Mouse (Mus musculus): ENCODE results near the gene Myo1c. TPM values are rescaled to one million over a fixed set of nuclear protein-coding genes. Genes with fewer than 3 reads are reported as not detected.

The Myo1c gene
- total RNA-seq (2021): 10 to 100 TPM; 27.6 to 27.9 TPM
- long read RNA-seq, full-length matches to known transcripts: 5 of 10 reads
- long read RNA-seq, partial matches to known transcripts: 4 of 10 reads
- long read RNA-seq, other reads (novel, unspliced or antisense): 1 of 10 reads

DNA sequence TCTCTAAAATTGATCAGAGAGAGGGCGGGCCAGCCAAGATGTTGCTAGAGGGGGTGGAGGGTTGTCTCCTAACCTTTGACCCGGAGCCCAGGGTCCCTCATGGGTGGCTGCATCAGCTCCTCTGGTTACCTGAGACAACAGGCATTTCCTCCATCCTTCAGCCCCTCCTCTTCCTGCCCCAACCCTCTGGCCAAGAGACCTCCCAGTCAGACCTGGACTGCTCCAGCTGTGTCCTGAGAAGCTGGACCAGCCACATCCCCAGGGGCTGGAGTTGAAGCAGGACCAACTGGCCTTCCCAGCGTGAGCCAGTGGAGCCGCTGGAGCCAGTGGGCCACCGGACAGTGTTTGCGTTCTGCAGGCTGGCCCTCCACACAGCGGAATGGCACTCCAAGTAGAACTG, at the start of gene Myo1c:
Myo1c (plus strand) TSS at position 194 of the 400 bp plus-strand sequence.
- no peak for DNase-seq (ENCODE audit: low spot score in 2 of 2)

DNA sequence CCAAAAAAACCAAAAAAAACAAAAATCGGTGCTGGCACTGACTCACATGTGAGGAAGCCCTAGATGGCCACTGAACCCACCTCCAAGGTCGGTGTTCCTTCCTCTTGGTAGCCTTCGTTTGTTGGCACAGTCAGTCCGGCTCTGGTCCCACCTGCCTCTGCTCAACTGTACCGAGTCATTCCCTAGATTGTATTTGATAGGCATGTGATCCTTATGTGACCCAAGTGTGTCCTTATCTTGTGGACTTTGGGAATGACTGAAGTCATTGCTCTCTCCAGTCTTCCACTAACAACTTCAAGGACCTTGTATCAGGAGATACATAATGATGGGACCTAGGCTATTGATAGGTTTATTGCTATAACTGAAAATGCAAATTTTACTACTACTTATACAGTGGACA, 45.5 kb upstream of the Myo1c start:
- DNase-seq (ENCODE audit: low spot score in 2 of 2): no peak

DNA sequence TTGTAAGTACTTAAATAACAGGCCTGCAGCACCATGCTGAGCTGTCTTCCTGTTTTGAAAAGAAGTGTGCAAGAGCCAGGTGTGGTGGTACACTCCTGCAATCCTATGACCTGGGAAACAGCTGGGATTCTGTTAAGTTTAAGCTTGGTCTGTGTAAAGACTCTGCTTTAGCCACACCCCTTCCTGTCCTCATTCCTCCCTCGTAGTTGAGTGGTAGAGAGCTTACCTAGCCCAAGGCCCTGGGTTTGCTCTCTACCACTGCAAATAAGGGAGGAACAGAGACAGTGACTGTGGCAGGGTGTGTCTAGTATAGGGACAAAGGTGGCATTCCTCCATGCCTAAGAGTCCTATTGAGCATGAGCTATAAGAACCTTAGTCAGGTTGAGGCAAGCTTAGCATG, 45.0 kb upstream of the Myo1c start:
- DNase-seq (ENCODE audit: low spot score in 2 of 2): no peak

DNA sequence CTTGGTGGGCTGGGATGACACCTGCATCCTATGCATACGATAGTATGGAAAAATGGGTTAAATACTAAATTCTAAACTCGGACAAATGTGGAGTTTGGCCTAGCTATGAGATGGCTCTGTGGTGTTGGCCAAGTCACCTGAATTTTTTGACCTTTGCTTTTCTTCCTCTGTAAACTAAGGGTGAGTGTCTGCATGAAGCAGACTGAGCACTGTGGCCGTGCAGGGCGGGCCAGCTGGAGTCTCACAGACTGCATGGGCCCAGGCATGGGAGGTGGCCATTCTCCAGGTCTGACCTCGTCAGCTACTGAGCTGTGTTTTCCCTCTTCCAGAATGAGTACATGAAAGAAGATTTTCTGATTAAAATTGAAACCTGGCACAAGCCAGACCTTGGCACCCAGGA, 41.5 kb upstream of the Myo1c start:
- DNase-seq (ENCODE audit: low spot score in 2 of 2): no peak

DNA sequence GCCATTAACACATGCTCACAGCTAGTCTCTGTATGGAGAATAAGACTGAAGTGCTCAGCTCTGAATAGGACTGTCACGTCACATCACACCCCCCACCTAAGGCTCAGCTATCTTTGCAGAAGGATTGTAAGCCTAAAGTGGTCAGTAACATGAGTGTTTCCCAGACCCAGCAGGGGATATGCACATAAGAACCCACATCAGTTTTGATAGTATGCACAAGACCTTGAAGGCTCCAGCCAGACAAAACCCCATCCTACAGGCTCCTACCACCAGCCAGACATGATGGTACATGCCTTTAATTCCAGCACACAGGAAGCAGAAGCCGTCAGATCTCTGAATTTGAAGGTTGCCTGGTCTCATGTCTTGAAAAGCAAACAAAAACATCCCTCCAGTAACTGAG, 40.3 kb upstream of the Myo1c start:
- DNase-seq (ENCODE audit: low spot score in 2 of 2): no peak

DNA sequence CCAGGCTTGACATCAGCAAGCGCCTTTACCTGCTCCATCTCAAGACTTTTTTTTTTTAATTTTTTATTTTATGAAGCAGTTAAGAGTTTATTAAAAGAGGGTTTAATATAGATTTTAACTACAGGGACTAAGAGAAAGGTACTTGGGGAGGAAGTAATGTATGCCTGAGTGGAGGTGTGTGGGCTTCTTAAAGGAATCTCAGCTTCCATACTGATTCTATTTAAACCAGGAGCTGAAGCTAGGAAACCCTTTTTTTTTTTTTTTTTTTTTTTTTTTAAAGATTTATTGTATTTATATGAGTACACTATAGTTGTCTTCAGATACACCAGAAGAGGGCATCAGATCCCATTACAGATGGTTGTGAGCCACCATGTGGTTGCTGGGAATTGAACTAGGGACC, 35.5 kb upstream of the Myo1c start:
- DNase-seq (ENCODE audit: low spot score in 2 of 2): no peak

DNA sequence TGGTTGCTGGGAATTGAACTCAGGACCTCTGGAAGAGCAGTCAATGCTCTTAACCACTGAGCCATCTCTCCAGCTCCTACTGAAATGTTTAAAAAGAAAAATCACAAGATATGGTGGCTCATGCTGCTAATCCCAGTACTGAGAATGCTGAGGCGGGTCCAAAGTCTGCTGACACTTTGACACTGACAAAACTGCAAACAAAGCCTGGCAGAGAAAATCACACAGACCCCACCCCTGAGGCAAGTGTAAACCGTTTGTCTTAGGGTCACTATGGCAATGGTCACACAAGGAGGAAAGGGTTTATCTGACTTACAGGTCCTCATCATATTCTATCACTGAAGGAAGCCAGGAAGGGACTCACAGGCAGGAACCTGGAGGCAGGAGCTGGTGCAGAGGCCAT, 34.7 kb upstream of the Myo1c start:
- no peak for DNase-seq (ENCODE audit: low spot score in 2 of 2)

DNA sequence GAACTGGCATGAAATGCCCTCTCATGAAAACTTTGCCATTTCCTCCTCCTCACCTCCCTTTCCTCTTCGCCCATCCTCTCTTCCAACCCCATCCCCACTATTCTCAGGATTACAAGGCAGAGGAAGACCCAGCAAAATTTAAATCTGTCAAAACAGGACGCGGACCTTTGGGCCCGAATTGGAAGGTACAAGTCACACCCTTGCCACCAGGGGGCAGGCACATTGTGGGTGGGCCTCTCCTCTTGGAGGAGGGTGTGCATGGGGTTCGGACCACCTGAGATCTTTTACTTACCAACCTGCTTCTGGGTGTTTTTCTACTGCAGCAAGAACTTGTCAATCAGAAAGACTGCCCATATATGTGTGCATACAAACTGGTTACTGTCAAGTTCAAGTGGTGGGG, 31.2 kb upstream of the Myo1c start:
- DNase-seq (ENCODE audit: low spot score in 2 of 2): no peak

DNA sequence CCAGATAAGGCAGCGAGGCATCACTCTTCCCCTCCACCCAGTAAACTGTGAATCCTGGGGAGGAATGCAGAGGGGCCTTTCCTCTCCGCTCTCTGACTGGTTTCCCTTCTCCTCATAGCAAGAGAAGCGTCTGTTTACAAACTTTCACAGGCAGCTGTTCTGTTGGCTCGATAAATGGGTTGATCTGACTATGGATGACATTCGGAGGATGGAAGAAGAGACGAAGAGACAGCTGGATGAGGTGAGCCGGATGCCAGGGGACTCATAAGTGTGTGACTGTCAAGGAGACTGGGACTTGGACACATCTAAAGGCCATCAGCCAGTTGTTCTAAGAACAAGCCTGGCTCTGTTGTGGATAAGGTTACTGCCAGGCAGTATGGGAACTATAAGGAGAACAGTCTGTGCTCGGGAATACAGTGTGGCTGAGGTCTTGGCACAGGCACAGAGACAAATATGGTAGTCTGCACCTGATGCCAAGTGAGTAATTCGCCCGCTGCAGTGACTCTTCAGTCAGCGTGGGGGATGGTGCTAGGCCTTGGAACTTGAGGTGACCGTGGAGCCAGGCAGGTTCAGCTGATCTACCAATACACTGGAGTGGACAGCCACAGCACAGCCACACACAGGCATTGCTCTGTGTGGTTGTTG, 30.0 kb upstream of the Myo1c start:
- peak in 1 of 2 experiments; percentile 26 for DNase-seq (ENCODE audit: low spot score in 2 of 2)

DNA sequence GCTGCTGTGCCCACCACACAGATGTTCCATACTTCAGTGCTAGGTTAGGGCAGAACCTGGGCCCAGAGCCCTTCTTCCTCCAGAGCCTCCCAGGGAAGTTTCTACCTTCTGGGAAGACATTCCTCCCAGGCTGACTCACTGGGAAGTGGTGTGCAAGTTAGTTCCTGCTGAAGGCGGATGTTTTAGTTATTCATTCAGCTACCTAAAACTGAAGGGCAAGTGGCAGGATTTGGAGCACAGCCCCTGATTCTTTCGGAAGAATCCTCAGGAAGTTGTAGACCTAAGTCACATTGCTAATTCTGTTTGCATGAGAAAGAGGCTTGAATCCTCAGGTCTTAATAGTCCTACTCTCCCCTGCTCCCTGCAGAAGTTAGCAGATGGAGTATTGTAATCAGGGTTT, 28.9 kb upstream of the Myo1c start:
- DNase-seq (ENCODE audit: low spot score in 2 of 2): no peak

DNA sequence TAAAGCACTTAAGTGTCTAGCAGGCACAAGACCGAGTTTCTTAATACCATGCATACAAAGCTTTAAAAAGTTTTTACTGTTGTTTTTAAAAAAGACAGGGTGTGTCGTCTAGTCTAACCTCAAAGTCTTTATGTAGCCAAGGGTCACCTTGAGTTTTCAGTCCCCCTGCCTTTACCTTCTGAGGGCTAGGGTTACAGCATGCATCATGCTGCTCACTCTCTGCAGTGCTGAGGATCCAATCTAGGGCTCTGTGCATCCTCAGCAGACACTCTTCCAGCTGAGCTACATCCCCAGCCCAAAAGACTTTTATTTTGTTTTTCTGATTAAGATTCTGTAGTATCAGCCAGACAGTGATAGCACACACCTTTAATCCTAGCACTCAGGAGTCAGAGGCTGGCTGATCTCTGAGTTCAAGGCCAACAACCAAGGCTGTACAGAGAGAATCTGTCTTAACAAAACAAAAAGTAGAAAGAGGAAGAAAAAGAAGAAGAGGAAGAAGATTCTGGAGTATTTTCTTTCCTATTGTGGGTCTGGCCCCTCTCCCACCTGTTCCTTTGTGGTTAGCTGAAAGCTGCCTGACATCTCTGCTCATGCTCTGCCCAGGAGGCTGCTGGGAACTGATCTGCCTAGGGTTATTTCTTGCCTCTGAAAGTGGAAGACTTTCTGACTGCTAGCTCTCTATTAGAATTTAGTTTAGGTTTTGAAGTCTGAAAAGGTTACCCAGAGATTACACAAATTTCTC, 27.5 kb upstream of the Myo1c start:
- no peak for DNase-seq (ENCODE audit: low spot score in 2 of 2)

DNA sequence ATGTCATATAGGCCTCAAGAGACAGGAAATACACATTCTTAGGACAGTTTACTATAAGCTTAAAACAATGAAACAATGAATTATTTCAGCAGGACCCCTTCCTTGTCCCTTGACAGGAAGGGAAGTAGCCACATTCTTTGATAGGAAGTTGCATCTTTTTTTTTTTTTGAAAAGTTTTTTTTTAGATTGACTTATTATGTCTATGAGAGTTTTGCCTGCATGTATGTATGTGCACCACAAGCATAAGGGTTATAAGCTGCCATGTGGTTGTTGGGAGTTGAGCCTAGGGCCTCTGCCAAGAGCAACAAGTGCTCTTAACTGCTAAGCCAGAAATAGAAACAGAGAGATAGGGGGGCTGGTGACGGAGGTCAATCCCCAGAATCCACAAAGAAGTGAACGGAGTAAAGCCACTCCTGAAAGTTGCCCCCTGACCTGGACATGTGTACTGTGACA, 26.2 kb upstream of the Myo1c start:
- no peak for DNase-seq (ENCODE audit: low spot score in 2 of 2)

DNA sequence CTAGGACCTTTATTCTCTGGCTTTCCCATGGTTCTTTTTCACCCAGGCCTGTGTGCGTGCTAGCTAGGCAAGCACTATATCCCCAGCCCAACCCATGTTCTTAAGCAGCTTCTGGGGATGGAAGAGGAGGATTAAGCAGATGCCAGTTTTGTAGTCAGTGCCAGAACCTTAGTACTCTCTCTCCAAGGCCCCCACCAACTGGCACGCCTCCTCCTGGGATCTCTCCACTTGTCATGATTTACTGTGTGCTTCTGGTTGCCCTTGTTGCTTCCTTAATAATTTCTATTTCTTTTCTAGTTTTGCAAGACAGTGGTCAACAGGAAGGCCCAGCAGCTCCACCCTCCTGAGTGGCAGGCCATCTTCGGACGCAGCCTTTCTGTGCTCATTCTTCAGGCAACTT, 24.5 kb upstream of the Myo1c start:
- peak in 1 of 2 experiments; percentile 33 for DNase-seq (ENCODE audit: low spot score in 2 of 2)

DNA sequence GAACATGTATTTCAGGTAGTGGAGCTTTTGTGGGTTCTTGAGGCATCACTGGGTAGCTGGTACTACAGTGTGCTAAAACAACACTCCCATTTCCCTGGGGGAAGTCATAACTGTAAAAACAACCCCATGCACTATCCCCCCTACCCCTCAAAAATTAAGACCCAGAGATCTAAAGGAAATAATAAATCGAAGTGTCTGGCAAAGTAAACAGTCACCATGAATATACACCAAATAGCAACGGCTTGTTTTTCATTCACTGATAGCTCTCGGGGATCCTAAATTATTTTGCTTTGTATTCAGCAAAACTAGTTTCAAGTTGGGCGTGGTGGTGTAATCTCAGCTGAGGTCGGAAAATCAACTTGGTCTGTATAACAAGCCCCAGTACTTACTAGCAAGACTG, 20.2 kb upstream of the Myo1c start:
- DNase-seq (ENCODE audit: low spot score in 2 of 2): no peak

DNA sequence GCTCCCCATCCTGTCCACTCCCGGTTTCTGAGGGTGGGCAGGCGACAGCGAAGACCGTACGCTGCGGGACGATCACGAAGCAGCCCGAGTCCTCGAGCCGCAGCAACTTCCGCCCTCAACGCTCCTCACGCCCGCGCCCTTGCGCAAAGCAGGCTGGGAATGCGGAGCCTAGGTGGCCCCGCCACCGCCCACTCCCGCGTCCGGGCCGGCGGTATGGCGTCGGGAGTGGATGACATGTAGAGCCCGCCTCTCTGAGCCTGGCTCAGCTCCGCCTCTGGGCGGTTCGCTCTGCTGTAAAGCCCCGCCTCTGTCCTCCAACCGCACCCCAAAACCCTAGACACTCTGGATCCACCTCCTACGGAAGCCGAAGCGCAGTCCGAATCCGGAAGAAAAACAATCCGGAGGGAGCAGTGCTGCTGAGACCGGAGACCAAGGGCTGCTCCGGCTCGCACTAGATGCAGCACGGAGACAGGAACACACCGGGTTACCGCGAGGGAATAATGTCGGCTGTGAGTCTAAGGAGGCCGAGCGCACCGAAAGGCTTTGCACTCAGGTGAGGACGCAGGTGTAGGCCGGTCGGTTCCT, 19.6 kb upstream of the Myo1c start, which contains the start of gene Inpp5k:
Inpp5k (plus strand) TSS at position 344 of the 585 bp plus-strand sequence.
- peak; percentile 90 to 95 for DNase-seq (ENCODE audit: low spot score in 2 of 2)

DNA sequence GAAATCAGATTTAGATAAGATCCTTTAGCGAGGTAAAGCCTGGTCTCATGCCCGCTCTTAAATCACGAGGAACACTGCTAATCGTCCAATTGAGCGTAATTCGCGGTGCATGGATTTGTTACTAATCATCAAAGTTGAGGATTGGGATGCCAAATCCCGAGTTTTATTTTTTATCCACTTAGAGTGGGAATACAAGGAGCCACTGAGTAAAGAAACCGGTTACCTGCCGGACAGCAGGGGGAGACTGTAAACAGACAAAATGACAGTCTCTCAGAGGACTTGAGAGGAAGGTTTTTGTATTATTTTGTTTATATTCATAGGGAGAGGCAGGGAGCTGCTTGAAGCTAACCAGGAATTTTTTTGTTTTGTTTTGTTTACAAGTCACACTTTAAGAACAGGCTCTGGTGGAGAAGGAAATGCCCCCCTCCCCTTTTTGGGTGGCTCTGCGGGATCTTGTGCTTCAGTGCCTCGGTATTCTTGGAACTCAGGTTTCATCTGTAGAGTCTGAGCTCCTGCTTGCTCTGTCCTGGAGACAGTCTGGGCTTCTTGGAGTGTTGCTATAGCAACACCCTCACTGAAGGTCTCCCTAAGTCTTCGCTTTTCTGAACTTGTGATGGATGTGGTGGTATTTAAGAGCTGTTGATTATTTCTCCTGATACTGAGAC, 18.6 kb upstream of the Myo1c start:
- DNase-seq (ENCODE audit: low spot score in 2 of 2): no peak

DNA sequence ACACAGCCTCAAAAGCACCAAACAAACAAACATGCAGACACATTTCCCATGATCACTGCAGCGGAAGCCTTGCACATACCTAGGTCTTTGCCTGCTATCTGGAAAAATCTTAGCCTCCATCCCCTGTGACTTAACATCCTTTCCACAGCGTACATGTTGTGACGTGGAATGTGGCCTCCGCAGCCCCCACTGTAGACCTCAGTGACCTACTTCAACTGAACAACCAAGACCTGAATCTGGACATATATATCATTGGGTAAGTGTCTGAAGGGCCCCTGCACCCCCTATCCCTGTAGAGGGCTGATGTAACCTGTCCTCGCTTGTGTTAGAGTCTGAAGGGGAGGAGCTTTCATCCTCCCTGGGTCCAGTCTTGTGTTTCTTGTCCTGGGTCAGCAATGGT, 17.4 kb upstream of the Myo1c start:
- no peak for DNase-seq (ENCODE audit: low spot score in 2 of 2)

DNA sequence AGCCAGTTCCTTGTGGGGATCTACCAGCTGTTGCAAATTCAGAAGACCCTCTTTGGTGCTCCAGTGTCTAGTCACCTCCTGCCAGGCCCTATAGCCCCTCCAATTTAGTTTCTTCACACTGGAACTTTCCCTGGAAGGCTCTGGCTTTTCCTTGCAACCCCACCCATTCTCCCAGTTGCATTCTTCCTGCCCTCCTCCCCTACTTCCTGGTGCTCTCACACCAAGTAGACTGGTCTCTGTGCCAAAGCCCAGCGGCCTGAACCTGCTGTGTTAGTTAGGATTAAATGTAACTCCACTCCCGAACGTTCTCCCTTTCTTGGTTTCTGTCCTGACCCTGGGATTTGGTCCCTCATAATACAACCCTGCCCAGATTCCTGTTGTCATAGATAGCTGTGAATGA, 15.5 kb upstream of the Myo1c start:
- no peak for DNase-seq (ENCODE audit: low spot score in 2 of 2)

DNA sequence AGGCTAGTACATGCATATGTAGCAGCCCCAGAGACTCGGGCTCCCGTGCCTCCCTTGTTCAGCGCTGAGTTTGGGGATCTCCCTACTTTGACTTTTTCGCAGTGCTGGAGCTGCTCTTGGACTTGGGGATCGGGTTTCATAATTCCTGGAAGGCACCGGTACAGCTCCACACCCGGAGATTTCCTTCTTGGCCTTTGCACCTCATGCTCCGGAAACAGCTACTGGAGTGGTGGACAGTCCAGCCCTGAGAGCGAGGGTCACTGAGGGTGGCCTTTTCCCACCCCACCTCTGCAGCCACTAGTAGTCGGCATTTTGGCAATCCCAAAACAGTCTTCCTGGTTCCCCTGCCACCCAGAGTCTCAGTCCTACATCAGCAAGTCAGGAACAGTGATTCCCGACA, 15.0 kb upstream of the Myo1c start:
- no peak for DNase-seq (ENCODE audit: low spot score in 2 of 2)

DNA sequence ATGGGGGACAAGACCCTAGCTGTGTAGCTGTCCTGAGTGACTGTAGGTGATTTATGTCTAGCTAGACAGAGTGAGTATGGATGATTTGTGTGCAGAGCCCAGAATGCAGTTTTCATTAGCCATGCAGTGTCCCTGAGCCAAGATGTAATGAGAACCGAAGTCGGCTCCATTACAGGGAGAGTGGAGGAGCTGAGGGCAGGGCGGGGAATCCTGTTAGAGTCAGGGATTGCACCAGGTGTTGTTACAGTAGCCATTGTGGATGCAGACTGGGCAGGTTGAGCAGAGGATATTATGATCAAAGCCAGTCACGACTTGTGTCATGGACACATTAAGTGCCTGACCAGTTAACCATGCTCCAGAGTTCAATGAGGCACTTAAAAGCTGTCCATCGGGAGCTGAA, 7.0 kb upstream of the Myo1c start:
- DNase-seq (ENCODE audit: low spot score in 2 of 2): no peak

DNA sequence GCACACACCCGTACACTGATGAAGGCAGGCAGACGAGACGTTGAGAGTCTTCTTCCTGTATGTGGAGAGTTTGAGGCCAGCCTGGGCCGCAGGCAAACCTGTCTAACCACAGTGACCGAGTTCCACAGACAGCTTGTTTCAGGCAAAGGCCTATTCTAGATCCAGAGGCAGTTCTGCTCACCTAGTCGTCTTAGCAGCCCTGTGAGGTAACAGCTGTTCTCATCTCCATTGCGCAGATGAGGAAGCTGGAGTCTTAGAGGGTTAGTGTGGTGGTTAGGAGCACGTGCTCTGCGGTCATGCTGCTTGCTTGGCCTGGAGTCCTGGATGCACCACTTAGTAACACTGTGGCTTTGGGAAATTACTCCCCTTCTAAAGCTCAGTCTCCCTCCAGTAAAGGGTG, 5.6 kb upstream of the Myo1c start:
- DNase-seq (ENCODE audit: low spot score in 2 of 2): no peak
